Mouse (Mus musculus): ENCODE data around the gene Pbx2.

DNA sequence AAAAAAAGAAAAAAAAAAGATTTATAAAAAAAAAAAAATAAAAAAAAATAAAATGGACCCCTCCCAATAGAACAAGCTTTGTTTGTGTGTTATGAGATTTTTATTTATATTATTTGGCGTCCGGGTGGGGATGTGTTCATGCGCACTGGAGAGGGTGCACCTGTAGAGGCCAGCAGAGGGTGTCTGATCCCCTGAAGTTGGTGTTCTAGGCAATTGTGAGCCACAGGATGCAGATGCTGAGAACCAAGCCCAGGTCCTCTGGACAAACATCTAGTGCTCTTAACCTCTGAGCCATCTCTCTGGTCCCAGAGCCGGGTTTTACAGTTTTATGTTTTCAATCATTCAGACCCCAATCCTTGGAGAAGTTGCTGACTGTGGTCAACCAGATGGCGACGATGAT lies 30.6 kb upstream of the Pbx2 start:
- TF ChIP-seq CTCF (IDR thresholded peaks at IDR 0.05; ENCODE audit: control insufficient read depth, insufficient read depth, insufficient read length) (no peak), MAX (IDR thresholded peaks at IDR 0.05) (no peak), USF1 (IDR thresholded peaks at IDR 0.05; ENCODE audit: low read depth) (no peak), MYOG (IDR thresholded peaks at IDR 0.05; ENCODE audit: control insufficient read depth, extremely low read depth, insufficient read length) (no peak)
